Mouse (Mus musculus): ENCODE measurements around the gene Sun2.

The Sun2 gene

DNA sequence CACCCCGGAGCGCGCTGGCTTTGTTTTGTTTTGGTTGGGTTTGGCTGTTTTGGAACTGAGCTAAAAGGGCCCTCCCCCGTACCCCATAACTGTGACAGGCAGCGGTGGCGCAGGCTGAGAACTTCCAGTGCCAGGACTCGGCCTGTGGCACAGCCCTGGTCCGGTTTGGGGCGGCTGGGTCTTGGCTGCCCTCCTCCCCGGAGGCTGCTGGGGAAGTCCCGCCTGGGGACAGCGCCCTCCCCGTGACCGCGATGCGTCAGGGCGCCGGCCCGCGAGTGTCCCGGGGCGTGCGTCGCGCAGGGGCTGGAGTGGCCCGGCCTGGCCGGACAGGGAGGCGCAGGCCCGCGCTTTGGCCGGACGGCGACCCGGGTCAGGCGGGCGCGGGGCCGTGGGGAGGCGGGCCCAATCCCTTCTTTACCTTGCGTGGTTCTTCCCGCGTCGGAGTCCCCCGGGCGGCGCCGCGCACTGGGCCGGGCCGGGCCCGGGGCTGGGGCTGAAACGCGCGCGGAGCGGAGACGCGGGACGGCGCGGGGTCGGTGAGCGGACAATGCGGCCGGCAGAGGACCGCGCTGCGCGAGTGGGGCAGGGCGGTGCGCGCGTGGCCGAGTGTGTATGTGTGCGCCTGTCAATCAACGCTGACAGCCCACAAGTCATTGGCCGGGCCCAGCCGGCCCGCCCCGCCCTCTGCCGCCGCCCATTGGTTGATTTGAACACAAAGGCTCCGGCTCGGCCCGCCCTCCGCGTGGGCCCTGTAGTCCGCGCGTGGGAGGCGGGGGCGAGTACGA is at the start of gene Sun2:
TSS of gene Sun2 (minus strand) at position 616 of the 785 bp plus-strand sequence.
- in situ Hi-C loops (cut with MboI, MseI) = no loop called here

DNA sequence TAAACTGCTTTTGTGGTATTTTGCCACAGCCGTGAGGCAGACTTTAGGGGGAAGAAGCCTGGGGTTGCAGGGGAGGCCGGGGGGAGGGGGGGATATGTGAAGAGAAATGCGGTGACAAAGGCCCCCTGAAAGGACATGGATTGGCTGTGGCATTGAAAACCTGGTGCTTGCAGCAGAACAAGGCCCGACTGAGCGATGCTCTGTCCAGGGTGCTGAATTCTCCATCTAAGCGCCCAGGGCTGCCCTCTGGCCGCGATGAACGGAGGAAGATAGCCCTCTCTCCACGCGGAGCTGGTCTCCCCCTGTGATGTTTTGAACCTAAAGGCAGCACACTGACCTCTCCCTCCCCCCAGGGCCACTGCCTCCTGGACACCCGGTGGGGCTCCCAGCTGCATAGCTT is 49.2 kb upstream of the Sun2 start:
- in situ Hi-C loops (cut with MboI, MseI) = loop anchor here (10.0 kb wide), 1 partner anchor 63 kb away; no protein-coding TSS in a partner anchor

DNA sequence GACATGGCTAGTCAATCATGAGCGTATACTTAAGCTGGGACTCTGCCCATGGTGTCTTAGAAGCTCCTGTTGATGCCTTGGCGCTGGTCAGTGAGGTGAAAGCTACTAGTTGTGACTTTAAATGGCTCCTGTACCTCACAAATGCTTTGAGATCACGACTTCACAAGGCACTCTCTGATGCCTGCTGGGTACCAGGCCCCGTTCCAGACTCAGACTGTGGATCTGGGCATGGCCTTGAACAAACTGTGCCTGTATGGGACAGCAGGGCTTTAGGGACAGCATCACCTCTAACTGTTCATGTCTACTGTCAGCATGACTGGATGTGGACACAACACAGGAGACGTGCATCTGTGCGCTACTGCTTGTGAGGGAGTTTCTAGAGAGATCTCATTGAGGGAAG is 48.6 kb upstream of the Sun2 start:
- in situ Hi-C loops (cut with MboI, MseI) = loop anchor here (10.0 kb wide), 1 partner anchor 64 kb away; no protein-coding TSS in a partner anchor

DNA sequence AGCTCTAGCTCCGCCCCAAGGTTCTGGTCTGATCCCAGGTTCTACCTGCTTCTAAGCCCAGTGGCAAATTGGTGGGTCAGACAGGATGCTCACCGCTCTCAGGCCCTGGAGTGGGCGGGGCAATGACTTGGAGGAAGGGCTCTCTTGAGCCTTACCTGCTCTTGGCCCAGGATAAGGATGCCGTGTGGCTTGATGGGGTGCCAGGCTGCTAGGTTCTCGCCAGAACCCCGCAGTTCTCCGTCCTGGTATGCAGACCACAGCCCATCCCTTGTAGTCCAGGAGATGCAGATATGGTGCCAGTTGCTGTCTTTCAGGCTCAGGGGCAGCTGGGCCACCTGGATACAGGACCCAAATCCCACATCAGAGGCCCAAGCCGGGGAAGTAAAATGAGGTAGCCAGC is 47.8 kb upstream of the Sun2 start:
- in situ Hi-C loops (cut with MboI, MseI) = loop anchor here (10.0 kb wide), 1 partner anchor 65 kb away; no protein-coding TSS in a partner anchor

DNA sequence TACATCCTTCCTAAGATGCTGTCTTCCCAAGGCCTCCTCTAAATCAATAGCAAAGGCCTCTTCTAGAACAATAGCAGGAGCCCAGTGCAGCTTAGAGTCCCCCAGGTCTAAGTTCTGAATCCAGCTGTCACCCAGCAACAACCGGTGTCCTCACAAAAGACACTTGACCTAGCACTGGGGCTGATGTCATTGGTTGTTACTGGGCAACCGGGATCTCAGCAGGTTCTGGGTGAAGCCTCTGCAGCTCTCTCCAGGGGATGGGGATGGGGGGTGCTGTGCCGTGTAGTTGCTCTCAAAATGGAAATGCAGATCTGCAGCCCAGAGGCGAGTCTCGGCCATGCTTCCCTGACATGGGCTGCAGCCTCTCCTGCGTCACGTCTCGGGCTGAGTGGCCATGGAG is 45.5 kb upstream of the Sun2 start:
- in situ Hi-C loops (cut with MboI, MseI) = no loop called here

DNA sequence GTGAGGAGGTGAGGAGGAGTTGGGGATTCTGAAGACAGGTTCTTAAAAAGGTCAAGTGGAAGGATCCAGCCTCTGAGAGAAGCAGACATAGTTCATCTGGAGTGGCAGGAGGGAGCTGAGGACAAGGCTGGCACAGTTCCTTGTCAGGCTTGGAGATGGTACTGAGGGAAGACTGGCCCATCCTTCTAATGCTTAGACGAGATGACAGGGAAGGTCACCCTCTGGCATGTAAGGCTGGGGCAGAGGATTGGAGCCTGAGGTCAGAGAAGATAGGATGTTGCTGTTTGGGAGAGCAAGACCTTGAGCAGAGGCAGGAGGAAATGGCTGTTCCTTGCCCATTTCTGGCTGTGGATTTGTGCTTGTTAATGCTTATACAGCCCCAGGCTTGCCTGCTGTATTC is 42.7 kb upstream of the Sun2 start:
- in situ Hi-C loops (cut with MboI, MseI) = no loop called here

DNA sequence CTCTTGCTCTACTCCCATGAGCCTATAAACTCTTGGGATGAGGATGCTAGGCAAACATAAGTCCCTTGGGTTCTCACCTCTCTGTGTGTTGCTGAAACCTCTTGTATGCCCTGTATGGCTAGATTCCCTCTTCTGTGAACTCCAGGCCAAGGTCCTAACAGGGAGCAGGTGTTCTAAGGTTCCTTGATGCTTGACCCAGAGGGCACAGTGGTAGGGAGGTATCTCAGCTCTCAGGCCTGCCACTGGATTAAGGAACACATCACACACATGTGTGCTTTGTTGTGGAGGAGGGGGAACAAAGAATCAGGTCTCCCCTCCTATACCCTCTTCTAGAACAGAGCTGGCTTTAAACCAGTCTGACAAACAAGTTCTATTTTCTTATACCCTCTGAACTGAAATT is 35.4 kb upstream of the Sun2 start, which contains the start of gene Dnal4:
TSS of gene Dnal4 (minus strand) at position 101 of the 400 bp plus-strand sequence.
- in situ Hi-C loops (cut with MboI, MseI) = no loop called here

DNA sequence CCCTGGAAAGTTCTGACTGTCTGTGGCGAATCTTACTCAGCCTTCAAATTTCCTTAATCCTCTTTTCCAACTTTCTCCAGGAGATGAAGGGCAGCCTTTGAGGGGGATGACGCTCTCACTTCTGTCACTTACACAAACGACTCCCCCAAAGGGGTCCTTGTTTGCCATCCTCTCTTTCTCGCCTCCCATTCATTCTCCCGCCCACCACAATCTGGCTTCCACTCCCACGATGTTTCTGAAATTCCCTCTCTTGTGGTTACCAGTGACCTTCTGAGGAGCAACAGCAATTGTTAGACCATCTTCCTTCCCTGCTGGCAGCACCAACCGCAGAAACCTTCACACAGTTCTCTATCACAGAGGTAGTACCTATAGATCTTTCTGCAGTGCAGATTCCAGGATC is 33.3 kb upstream of the Sun2 start:
- in situ Hi-C loops (cut with MboI, MseI) = no loop called here

DNA sequence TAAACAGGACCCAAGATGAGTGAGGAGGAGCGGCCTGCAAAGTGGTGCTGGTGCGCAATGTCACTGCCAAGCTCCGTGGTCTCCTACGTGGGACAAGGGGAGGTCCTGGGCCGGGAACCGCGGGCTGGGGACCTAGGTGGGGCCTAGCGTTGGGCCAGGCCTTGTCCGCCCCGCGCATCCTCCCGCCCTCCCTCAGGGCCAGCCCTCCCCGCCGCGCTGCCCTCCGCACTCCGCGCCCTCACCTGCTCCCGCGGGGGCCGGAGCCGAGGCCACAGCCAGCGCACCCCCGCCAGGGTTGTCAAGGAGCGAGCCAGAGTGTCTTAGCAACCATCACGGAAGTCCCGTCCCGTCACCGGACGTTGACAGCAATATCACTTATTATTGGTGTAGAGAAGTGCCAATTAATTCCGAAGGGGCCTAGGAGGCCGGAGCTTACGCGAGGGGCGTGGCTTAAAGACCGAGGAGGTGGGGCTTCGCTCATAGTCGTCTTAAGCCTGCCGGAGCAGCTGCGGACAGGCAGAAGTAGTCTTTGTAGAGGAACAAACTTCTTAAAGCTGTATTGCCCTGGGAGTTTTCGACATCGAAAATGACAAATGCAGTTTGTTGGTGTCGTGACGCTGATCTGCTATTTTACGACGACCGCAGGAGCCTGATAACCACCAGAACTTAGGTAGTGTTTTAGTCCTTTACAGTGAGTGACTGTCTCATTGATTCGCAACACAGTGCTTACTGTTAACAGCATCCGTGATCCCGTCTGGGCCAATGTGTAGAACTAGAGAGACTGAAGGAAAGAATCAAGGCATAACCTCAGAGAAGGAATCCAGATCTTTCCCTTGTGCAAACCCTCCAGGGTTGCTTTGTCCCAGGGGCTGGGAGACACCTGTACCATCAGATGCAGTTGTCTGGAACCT is 32.0 kb upstream of the Sun2 start:
- in situ Hi-C loops (cut with MboI, MseI) = no loop called here

DNA sequence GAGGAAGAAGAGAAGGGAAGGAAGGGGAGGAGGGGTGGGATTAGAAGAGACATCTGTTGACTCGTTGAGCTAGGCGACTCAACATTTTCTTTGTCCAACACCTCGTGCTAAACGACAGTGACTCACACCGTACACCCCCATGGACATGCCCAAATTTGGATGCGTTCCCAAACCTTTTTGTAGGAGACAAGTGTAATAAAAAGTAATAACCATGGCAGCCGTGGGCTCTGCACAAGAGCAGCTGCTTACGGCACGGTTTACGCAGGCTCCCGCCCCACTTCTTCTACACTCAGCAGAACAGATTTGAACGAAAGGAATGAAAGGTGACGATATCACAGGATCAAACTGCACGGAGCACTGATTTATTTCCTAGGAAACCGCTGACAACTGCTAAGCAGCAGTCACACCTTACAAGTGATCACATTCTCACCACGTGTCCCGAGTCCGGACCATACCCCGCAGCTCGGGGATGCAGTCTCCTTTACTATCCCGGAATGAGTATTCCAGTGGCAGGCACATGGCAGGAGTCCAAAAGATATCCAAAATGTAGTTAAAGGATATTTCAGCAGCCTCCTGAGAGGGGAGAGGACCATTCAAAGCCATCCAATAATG is 28.4 kb upstream of the Sun2 start:
- in situ Hi-C loops (cut with MboI, MseI) = no loop called here

DNA sequence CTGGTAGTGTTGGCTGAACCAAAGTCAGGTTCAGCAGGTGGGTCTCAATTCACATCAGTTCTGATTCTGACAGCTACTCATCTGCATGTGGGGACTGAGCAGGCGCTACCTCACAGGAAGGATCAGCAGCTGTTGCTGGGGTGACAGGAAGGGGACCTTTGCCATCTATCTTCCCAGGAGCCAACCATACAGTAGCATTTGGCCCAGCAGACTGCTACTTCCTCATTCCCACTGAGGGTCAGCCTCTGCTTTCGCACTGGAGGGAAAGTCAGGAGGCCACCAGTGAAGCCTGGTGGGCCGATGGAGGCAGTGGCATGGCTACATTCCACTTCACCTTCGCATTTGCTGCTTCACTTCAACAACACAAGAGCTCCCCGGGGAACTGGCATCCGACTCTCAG is 26.0 kb upstream of the Sun2 start:
- in situ Hi-C loops (cut with MboI, MseI) = no loop called here

DNA sequence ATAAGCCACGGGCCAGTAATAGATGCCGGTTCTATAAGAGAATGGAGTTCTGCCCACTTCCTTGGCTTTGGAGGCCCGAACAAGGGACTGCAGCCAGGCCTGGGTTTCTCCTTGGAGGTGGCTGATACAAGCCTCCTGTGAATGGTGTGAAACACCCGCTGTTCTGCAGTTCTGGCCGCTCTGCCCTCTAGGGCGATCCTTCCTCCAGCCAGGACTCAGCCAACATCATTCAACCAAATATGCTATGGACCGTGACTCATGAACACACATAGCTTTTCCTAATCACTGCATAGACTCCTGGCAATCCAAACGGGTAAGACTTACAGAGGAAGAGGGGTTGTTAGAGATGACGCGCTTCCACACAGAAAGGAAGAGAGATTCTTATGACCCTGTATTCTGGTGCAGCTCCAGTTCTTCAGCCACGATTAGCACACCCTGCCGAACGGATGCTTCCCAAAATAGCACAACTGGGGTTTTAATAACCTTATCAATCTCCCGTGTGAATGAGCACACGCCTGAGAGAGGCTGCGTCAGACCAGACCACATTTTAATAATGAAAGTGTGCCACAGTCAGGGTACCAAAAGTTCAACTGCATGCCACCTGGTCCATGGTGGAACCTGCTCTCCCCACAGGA is 25.1 kb upstream of the Sun2 start:
- in situ Hi-C loops (cut with MboI, MseI) = no loop called here

DNA sequence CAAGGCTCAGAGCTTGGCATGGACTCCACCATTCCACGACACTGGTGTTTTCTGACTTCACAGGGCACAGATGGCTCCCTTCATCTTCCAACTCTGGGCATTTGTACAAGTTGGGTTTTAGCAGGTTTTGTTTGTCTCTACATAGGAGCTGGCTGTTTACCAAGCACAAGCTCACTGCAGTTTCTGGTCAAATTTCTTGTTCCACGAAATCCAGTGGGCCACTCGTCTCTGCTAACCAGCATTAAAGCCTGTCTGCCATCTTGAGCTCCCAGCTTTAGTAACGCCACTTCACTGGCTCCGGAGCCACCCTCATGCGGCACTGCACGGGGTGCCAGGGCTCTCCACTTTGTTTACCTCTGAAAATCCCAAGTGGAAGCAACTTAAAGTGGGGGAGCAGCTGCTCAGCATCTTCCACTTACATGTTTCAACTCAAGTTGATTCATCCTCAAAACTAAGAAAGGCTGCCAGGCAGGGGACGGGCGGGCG is 24.3 kb upstream of the Sun2 start:
- in situ Hi-C loops (cut with MboI, MseI) = no loop called here

DNA sequence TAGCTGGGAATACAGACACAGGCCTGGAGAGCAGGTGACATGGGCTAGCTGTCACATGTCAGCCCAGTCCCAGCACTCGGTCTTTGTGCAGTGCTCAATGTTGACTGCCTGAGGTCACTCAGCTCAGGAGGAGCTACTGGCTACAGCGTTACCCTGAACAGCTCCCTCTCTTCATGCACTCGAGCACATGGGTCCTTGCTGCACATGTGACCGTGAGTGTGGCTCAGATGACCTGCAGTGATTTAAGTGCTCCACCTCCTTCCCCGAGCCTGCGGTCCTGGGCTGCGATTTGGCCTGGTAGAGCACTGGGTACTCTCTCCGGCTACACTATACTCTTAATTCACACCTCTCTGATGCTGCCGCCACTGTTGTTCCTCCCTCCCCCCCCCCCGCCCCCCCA is 23.8 kb upstream of the Sun2 start:
- in situ Hi-C loops (cut with MboI, MseI) = no loop called here

DNA sequence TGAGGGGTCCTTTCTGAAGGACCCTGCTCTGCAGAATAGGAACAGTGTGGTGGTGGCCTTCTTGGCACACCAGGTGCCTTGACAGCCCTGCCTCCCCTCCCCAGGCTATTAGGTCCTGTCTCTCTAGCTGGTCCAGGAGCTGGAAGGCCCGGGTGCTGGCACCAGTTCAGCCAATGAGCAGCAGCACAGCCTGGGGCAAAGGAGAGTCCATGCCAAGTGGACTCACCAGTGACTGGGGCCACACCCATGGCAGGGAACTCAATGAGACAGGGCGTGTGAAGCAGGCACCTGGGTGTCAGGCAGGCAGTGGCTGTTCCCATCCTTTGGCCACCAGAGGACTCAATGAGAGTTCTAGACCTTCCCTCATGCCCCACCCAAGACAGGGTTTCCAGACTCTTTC is 23.0 kb upstream of the Sun2 start:
- in situ Hi-C loops (cut with MboI, MseI) = no loop called here

DNA sequence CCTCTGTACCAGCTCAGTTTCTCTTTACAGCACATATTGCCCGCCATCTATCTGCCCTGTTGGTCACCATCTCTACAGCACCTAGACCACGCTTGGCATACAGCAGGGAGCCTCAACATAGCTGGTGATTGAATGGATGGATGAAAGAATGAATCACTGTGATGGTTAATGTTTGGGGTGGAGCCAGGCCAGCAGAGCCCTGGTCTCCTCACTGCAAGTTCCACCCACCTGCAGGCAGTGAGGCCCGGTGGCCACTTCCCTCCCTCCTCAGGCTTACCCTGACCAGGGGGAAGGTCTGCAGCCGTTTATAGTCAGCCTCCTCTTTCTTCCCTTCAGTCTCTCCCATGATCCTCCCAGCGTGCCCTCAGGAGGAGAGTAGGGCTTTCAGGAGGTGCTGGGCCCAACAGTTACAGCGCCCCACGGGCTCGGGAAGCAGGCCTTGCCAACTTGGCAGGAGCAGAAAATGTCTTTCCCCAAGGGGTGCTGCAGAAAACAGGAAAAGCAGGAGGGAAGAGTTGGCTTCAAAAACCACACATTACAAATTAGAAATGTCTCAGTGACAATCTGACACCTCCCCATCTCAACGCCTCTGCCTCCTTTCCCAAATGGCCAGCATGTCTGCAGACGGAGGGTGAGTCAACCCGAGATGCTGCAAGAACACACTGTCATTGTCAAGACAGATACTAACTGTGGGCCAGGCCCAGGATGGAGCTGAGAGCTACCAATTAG is 22.4 kb upstream of the Sun2 start:
- in situ Hi-C loops (cut with MboI, MseI) = loop anchor here (5.0 kb wide), 1 partner anchor 43 kb away; no protein-coding TSS in a partner anchor

DNA sequence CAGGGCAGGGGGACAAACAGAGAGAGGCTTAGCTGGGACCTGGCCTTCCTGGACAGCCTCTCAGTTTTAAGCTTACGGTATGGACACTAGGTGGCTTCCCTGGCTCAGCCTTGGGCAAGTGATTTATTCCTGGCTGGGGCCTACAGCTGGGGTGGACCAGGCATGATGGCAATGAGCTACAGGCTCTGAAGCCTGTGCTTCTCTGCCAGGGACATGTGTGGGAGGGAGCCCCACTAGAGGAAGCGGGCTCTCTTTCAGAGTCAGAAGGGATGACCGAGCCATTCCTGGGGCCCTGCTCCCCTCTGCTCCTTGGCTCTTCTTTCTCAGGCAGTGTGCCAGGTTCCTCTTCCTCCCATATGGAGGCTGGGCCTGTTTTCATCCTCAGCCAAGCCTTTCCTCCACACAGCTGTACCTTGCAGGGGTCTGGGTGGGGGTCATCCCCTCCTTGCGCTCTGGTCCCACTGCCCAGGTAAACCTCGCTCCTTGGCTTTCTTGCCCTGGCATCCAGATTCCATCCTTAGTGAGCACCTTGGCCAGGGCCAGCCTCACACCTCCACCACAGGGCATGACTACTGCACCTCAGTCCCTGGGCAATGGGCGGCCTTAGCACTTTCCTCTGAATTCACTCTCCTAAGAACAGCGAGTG is 21.4 kb upstream of the Sun2 start:
- in situ Hi-C loops (cut with MboI, MseI) = loop anchor here (5.0 kb wide), 1 partner anchor 44 kb away; no protein-coding TSS in a partner anchor

DNA sequence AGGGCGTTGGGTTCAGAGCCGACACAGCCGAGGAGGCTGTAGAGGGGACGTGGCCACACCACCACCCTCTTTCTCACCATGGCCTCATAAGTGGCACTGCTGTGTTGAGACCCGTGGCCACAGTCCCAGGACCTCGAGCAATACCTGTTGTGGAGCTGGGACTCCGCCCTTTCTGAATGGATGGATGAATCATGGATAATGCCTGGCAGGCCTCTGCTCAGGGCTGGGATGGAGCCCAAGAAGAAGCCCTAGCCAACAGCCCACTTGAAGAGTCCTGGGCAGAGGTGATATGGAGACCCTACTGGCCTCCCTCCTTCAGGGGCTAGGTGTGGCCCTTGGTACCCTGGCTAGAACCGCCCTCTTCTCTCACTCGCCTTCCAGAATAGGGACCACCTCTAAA is 20.7 kb upstream of the Sun2 start:
- in situ Hi-C loops (cut with MboI, MseI) = loop anchor here (5.0 kb wide), 1 partner anchor 44 kb away; no protein-coding TSS in a partner anchor

DNA sequence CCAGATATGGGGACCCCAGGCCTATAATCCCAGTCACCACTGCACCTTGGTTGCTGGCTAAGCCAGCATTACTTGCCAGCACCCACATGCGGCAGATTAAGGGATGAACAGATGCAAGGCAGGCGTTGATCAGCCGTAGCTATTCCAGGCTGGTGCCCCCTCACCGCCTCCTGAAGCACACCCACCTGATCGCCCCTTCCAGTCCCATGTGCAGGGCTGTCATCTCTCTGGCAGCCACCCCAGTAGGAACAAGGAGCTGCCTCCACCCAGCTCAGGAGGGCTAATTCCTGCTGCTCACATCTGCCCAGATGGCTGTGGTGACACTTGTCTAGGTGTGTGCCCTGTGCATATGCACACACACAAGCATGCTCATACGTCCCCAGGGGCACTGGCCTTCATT is 18.6 kb upstream of the Sun2 start:
- in situ Hi-C loops (cut with MboI, MseI) = loop anchor here (5.0 kb wide), 1 partner anchor 46 kb away; no protein-coding TSS in a partner anchor

DNA sequence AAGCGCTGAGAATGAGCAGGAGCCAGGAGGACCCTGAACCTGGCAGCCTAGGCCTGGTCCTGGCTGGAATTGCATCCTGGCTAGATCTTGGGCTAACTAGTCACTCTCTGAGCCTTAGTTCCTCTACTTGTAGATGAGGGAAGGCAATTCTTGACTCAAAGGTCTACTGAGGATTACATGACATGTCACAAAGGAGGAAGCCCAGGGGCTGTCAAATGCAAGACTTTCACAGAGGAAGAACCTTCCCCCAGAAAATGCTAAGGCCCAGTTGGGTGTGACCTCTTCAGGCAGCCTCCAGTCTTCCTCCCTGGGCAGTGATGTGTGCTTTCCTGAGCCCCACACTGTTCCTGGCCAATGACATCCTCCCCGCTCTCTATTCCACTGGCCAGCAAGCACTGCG is 14.8 kb upstream of the Sun2 start:
- in situ Hi-C loops (cut with MboI, MseI) = no loop called here
